Mouse (Mus musculus): ENCODE data around the gene Dnajc22. TPM values are rescaled to one million over a fixed set of nuclear protein-coding genes. Genes with fewer than 3 reads are reported as not detected.

Gene Dnajc22
- polyA plus RNA-seq, 1 experiment from 2014 or later = 0.36 TPM

GRCm38 (mm10) chr15:99105238-99105637 is 12.3 kb downstream of the Dnajc22 start:
- Histone ChIP-seq H3K4me2 (ENCODE audit: low read length) (no peak overlapping the region), H3K27ac (ENCODE audit: low read depth, low read length) (no peak overlapping the region), H3K9ac (ENCODE audit: low read length) (no peak overlapping the region), H3K4me1 (ENCODE audit: control insufficient read depth, insufficient read depth, low read length) (no peaks in the 10 kb centered on the region), H3K4me3 (ENCODE audit: low read depth, low read length) (no peak overlapping the region), H3K36me3 (ENCODE audit: control insufficient read depth, insufficient read depth, low read length) (no peaks in the 10 kb centered on the region), H3K9me3 (replicated peaks; ENCODE audit: control insufficient read depth, low read length) (no peaks in the 10 kb centered on the region), H3K27me3 (replicated peaks; ENCODE audit: control insufficient read depth, insufficient read depth, low read length) (no peaks in the 10 kb centered on the region)
- ATAC-seq (no peak), DNase-seq (ENCODE audit: low spot score) (no peak)
- 79% methylated on average over 7 of the region's 7 CpGs for WGBS

DNA sequence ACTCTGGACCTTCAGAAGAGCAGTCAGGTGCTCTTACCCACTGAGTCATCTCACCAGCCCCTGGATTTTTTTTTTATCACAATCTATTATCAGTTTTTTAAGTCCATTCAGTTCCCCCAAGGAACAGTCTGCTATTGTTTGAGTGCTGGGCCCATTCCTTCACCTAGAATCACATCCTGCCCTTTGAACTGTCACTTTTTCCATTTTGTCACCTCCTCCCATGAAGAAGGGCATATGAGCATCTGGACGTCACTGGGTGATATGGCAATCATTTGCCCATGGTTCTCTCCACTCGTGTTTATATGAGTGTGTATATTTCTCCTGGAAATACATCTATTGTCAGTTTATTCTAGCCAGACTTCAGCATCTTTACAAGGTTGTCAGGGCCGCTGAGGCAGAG is 14.9 kb downstream of the Dnajc22 start:
- Histone ChIP-seq H3K36me3 (ENCODE audit: control insufficient read depth, insufficient read depth, low read length) (no peaks in the 10 kb centered on the region), H3K9ac (ENCODE audit: low read length) (no peak overlapping the region), H3K4me2 (ENCODE audit: low read length) (no peak overlapping the region), H3K4me1 (ENCODE audit: control insufficient read depth, insufficient read depth, low read length) (no peaks in the 10 kb centered on the region), H3K27me3 (replicated peaks; ENCODE audit: control insufficient read depth, insufficient read depth, low read length) (no peaks in the 10 kb centered on the region), H3K27ac (ENCODE audit: low read depth, low read length) (no peak overlapping the region), H3K4me3 (ENCODE audit: low read depth, low read length) (no peak overlapping the region), H3K9me3 (replicated peaks; ENCODE audit: control insufficient read depth, low read length) (no peaks in the 10 kb centered on the region)
- ATAC-seq = no peak
- WGBS = 84% methylated on average over 3 of the region's 3 CpGs
- DNase-seq (ENCODE audit: low spot score) = no peak

DNA sequence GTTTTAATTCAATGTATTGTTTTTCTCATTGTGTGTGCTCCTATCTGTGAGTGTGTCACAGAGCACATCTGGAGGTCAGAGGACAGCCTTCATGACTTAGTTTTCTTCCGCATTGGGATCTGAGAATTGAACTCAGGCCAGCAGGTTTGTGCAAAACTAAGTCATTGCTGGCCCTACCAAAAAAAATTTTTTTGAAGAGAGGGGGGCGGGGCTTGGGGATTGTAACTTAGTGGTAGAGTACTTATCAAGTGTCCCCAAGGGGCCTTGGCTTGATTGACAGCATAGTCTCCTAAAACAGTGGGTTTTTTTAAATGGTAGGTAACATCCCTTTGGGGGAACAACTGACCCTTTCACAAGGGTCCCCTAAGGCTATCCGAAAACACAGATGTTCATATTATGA is 18.2 kb downstream of the Dnajc22 start:
- Histone ChIP-seq H3K9ac (ENCODE audit: low read length) (no peak overlapping the region), H3K4me2 (ENCODE audit: low read length) (no peak overlapping the region), H3K4me1 (ENCODE audit: control insufficient read depth, insufficient read depth, low read length) (no peaks in the 10 kb centered on the region), H3K9me3 (replicated peaks; ENCODE audit: control insufficient read depth, low read length) (no peaks in the 10 kb centered on the region), H3K36me3 (ENCODE audit: control insufficient read depth, insufficient read depth, low read length) (no peaks in the 10 kb centered on the region), H3K27ac (ENCODE audit: low read depth, low read length) (no peak overlapping the region), H3K4me3 (ENCODE audit: low read depth, low read length) (no peak overlapping the region), H3K27me3 (replicated peaks; ENCODE audit: control insufficient read depth, insufficient read depth, low read length) (no peaks in the 10 kb centered on the region)
- WGBS = 87% methylated on average over 3 of the region's 3 CpGs
- DNase-seq (ENCODE audit: low spot score) = no peak
- no peak for ATAC-seq

GRCm38 (mm10) chr15:99111809-99112208 is 18.8 kb downstream of the Dnajc22 start:
- no peaks in the 10 kb centered on the region for H3K4me1 ChIP-seq (ENCODE audit: control insufficient read depth, insufficient read depth, low read length)

GRCm38 (mm10) chr15:99112843-99113395 is 19.9 kb downstream of the Dnajc22 start:
- no peaks in the 10 kb centered on the region for H3K36me3 ChIP-seq (ENCODE audit: control insufficient read depth, insufficient read depth, low read length)
- no peak for ATAC-seq
- no peaks in the 10 kb centered on the region for H3K4me1 ChIP-seq (ENCODE audit: control insufficient read depth, insufficient read depth, low read length)
- WGBS = 72% methylated on average over 11 of the region's 11 CpGs
- peak overlapping the region; percentile 4; the same call in 1 of the 2 replicates for H3K4me2 ChIP-seq (ENCODE audit: low read length)
- H3K27ac ChIP-seq (ENCODE audit: low read depth, low read length) = no peak overlapping the region
- DNase-seq (ENCODE audit: low spot score) = no peak
- no peaks in the 10 kb centered on the region for H3K27me3 ChIP-seq (replicated peaks; ENCODE audit: control insufficient read depth, insufficient read depth, low read length)
- no peak overlapping the region for H3K4me3 ChIP-seq (ENCODE audit: low read depth, low read length)
- no peaks in the 10 kb centered on the region for H3K9me3 ChIP-seq (replicated peaks; ENCODE audit: control insufficient read depth, low read length)
- no peak overlapping the region for H3K9ac ChIP-seq (ENCODE audit: low read length)

More at GRCm38 (mm10) chr15:99111809-99112208, 18.8 kb downstream of the Dnajc22 start:
- no peaks in the 10 kb centered on the region for H3K36me3 ChIP-seq (ENCODE audit: control insufficient read depth, insufficient read depth, low read length)
- H3K4me2 ChIP-seq (ENCODE audit: low read length) = no peak overlapping the region
- no peak overlapping the region for H3K27ac ChIP-seq (ENCODE audit: low read depth, low read length)
- H3K9me3 ChIP-seq (replicated peaks; ENCODE audit: control insufficient read depth, low read length) = no peaks in the 10 kb centered on the region
- ATAC-seq (no peak), DNase-seq (ENCODE audit: low spot score) (no peak)
- no peak overlapping the region for H3K9ac ChIP-seq (ENCODE audit: low read length)
- 77% methylated on average over 4 of the region's 4 CpGs for WGBS
- H3K4me3 ChIP-seq (ENCODE audit: low read depth, low read length) = no peak overlapping the region
- H3K27me3 ChIP-seq (replicated peaks; ENCODE audit: control insufficient read depth, insufficient read depth, low read length) = no peaks in the 10 kb centered on the region

DNA sequence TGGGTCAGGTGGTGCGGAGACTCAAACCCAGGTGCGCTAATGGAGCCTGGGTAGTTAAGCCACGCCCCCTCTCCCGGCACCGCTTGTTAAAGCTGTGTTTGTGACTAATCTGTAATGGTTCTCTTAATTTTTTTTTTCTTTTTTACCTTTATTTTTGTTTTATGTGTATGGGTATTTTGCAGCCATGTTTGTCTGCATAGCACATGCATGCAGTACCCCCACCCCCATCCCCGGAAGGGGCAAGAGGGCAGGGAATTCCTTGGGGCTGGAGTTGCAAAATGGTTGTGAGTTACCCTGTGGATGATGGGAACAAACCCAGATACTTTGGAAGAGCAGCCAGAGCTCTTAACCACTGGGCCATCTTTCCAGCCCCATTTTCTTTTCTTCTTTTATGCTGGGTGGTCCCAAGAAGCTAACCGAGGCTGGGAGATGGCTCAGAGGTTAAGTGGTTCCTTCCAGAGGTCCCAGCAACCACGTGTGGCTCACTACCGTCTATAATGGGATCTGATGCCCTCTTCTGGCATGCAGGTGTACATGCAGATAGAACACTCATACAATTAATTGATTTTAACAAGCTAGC is 20.5 kb downstream of the Dnajc22 start:
- DNase-seq (ENCODE audit: low spot score) (no peak), ATAC-seq (no peak)
- Histone ChIP-seq H3K9ac (ENCODE audit: low read length) (no peak overlapping the region), H3K4me3 (ENCODE audit: low read depth, low read length) (no peak overlapping the region), H3K27ac (ENCODE audit: low read depth, low read length) (no peak overlapping the region), H3K4me1 (ENCODE audit: control insufficient read depth, insufficient read depth, low read length) (no peaks in the 10 kb centered on the region), H3K36me3 (ENCODE audit: control insufficient read depth, insufficient read depth, low read length) (no peaks in the 10 kb centered on the region), H3K4me2 (ENCODE audit: low read length) (peak overlapping the region; percentile 4; the same call in 1 of the 2 replicates), H3K9me3 (replicated peaks; ENCODE audit: control insufficient read depth, low read length) (no peaks in the 10 kb centered on the region), H3K27me3 (replicated peaks; ENCODE audit: control insufficient read depth, insufficient read depth, low read length) (no peaks in the 10 kb centered on the region)
- WGBS = 4% methylated on average over 9 of the region's 9 CpGs

- Histone ChIP-seq H3K4me3 (ENCODE audit: low read depth, low read length) (no peak overlapping the region), H3K9ac (ENCODE audit: low read length) (no peak overlapping the region), H3K27me3 (replicated peaks; ENCODE audit: control insufficient read depth, insufficient read depth, low read length) (no peaks in the 10 kb centered on the region), H3K9me3 (replicated peaks; ENCODE audit: control insufficient read depth, low read length) (no peaks in the 10 kb centered on the region), H3K36me3 (ENCODE audit: control insufficient read depth, insufficient read depth, low read length) (no peaks in the 10 kb centered on the region), H3K4me2 (ENCODE audit: low read length) (no peak overlapping the region), H3K4me1 (ENCODE audit: control insufficient read depth, insufficient read depth, low read length) (no peaks in the 10 kb centered on the region), H3K27ac (ENCODE audit: low read depth, low read length) (no peak overlapping the region)
- WGBS = 57% methylated on average over 14 of the region's 14 CpGs
- DNase-seq (ENCODE audit: low spot score) = no peak
- no peak for ATAC-seq
These were observed 21.5 kb downstream of the Dnajc22 start for GRCm38 (mm10) chr15:99114312-99115064.

GRCm38 (mm10) chr15:99115065-99115423 is 22.1 kb downstream of the Dnajc22 start:
- DNase-seq (ENCODE audit: low spot score) (no peak), ATAC-seq (no peak)
- Histone ChIP-seq H3K4me3 (ENCODE audit: low read depth, low read length) (no peak overlapping the region), H3K27ac (ENCODE audit: low read depth, low read length) (no peak overlapping the region), H3K4me1 (ENCODE audit: control insufficient read depth, insufficient read depth, low read length) (no peaks in the 10 kb centered on the region), H3K9me3 (replicated peaks; ENCODE audit: control insufficient read depth, low read length) (no peaks in the 10 kb centered on the region), H3K27me3 (replicated peaks; ENCODE audit: control insufficient read depth, insufficient read depth, low read length) (no peaks in the 10 kb centered on the region), H3K4me2 (ENCODE audit: low read length) (no peak overlapping the region), H3K9ac (ENCODE audit: low read length) (no peak overlapping the region), H3K36me3 (ENCODE audit: control insufficient read depth, insufficient read depth, low read length) (no peaks in the 10 kb centered on the region)
- 89% methylated on average over 7 of the region's 7 CpGs for WGBS

DNA sequence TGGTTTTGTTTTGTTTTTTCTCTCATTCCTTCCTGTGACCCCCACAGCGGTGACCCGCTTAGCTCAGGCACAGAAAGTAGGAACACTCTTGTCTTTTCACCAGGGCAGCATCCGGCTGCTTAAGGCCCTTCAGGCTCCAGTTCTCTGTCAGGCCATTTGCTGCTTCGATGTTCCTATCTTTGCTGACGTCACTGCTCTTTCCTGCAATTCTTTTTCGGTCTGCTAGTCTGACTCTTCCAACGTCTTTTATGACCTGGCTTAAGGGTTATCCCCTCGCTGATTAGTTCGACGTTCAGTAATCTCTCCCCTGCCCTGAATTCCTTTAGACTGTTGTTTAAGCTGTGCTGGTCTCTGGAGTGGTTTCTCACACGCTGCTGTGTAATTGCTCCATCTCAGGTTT is 23.6 kb downstream of the Dnajc22 start:
- 63% methylated on average over 11 of the region's 11 CpGs for WGBS
- no peak overlapping the region for H3K4me3 ChIP-seq (ENCODE audit: low read depth, low read length)
- DNase-seq (ENCODE audit: low spot score) = no peak
- H3K4me1 ChIP-seq (ENCODE audit: control insufficient read depth, insufficient read depth, low read length) = no peaks in the 10 kb centered on the region
- no peaks in the 10 kb centered on the region for H3K27me3 ChIP-seq (replicated peaks; ENCODE audit: control insufficient read depth, insufficient read depth, low read length)
- H3K9me3 ChIP-seq (replicated peaks; ENCODE audit: control insufficient read depth, low read length) = no peaks in the 10 kb centered on the region
- ATAC-seq = no peak
- no peak overlapping the region for H3K27ac ChIP-seq (ENCODE audit: low read depth, low read length)
- H3K36me3 ChIP-seq (ENCODE audit: control insufficient read depth, insufficient read depth, low read length) = no peaks in the 10 kb centered on the region
- H3K9ac ChIP-seq (ENCODE audit: low read length) = no peak overlapping the region
- H3K4me2 ChIP-seq (ENCODE audit: low read length) = no peak overlapping the region

Data from forebrain, embryonic 14.5 days (tissue).